In the genomic region with DNA sequence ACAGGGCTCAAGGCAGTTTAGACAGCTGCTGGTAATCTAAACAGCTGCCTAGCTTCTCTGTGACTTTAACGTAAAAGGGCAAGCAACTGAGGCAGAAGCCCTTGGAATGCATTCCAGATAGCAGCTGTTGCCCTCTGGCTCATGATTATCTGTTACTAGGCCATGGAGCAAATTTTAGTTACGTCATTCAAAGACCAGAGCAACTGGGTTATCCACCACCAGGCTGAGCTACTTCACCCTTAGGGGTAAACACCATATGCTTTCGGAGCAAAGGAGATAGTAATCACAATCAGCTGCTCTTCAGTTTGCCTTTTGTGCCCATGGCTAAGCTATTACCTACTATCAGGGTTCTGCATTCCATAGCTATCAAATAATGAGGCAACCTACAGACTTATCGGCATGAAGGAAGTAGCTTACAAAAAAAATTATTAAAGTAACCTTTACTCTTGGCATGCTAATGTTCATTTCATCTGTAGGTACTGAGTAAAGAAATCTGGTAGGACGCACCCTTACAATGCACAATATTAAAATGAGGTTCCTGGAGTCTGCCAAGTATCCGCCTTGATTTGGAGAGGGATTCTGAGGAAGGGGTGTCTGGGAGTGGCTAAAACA, we compare ENCODE assay signal across 19 mouse cellular contexts.
A peak's percentile ranks its signal among the peaks of the same experiment; 100 is the strongest.
DNase-seq lines count a peak whose midpoint lies in the region; ATAC-seq lines count a peak whose summit lies in the region.
"Had no signal": no experiment of that assay in that cellular context is flagged by ENCODE, and none has a peak within 500 bp of the region (broad histone marks: within the 10 kb centered on the region; RNA-seq: fewer than 3 reads in every experiment).

No protein-coding gene starts in this region.

- H3K9ac ChIP-seq in lung, embryonic 16.5 days (ENCODE audit: low read length) = no peak overlapping the region
- H3K9ac ChIP-seq in intestine, embryonic 16.5 days (ENCODE audit: low read depth, low read length) = no peak overlapping the region
- H3K9ac ChIP-seq: liver, embryonic 13.5 days; midbrain, embryonic 12.5 days had no signal

- H3K27me3 ChIP-seq in lung, embryonic 16.5 days (ENCODE audit: control insufficient read depth, insufficient read depth, low read depth, low read length) = no peaks in the 10 kb centered on the region
- no peaks in the 10 kb centered on the region for H3K27me3 ChIP-seq in intestine, embryonic 16.5 days (replicated peaks; ENCODE audit: control insufficient read depth, insufficient read depth, low read length)
- H3K27me3 ChIP-seq: liver, embryonic 13.5 days; midbrain, embryonic 12.5 days had no signal

- no peak overlapping the region for H3K4me3 ChIP-seq in lung, embryonic 16.5 days (ENCODE audit: low read length)
- no peak overlapping the region for H3K4me3 ChIP-seq in intestine, embryonic 16.5 days (ENCODE audit: low read length)
- H3K4me3 ChIP-seq: heart, adult 2 months; liver, embryonic 13.5 days; midbrain, embryonic 12.5 days had no signal

- peaks cover 2% of the 10 kb centered on the region; the same call in 1 of the 2 replicates for H3K4me1 ChIP-seq in lung, embryonic 16.5 days (replicated peaks; ENCODE audit: control insufficient read depth, insufficient read depth, low read length)
- H3K4me1 ChIP-seq in intestine, embryonic 16.5 days (ENCODE audit: control insufficient read depth, insufficient read depth, low read length) = no peaks in the 10 kb centered on the region
- H3K4me1 ChIP-seq: liver, embryonic 13.5 days; midbrain, embryonic 12.5 days had no signal

- H3K27ac ChIP-seq in lung, embryonic 16.5 days (ENCODE audit: low read length) = no peak overlapping the region
- H3K27ac ChIP-seq in intestine, embryonic 16.5 days (ENCODE audit: low read length) = no peak overlapping the region
- H3K27ac ChIP-seq: heart, adult 2 months; hindbrain, postnatal 0 days; liver, embryonic 13.5 days; midbrain, embryonic 12.5 days had no signal

- 62% methylated on average over 6 of the region's 6 CpGs for WGBS in lung, embryonic 16.5 days
- WGBS in intestine, embryonic 16.5 days = 61% methylated on average over 6 of the region's 6 CpGs

- no peak overlapping the region for H3K4me2 ChIP-seq in lung, embryonic 16.5 days (ENCODE audit: low read depth, low read length)
- no peak overlapping the region for H3K4me2 ChIP-seq in intestine, embryonic 16.5 days (ENCODE audit: low read depth, low read length)
- H3K4me2 ChIP-seq: liver, embryonic 13.5 days; midbrain, embryonic 12.5 days had no signal

- ATAC-seq in lung, embryonic 16.5 days (ENCODE audit: low read depth) = peak; percentile 57
- peak; percentile 79 for ATAC-seq in intestine, embryonic 16.5 days
- ATAC-seq in monocyte, adult 5-6 weeks (replicated peaks; ENCODE audit: insufficient number of reproducible peaks, low FRiP score, low TSS enrichment, poor library complexity, severe bottlenecking) = no peak
- ATAC-seq: forebrain, embryonic 14.5 days; hindbrain, postnatal 0 days had no signal

- no peaks in the 10 kb centered on the region for H3K36me3 ChIP-seq in lung, embryonic 16.5 days (ENCODE audit: control insufficient read depth, insufficient read depth, low read length)
- H3K36me3 ChIP-seq in intestine, embryonic 16.5 days (ENCODE audit: control insufficient read depth, insufficient read depth, low read length) = no peaks in the 10 kb centered on the region
- H3K36me3 ChIP-seq: G1E; liver, embryonic 13.5 days; midbrain, embryonic 12.5 days had no signal

- DNase-seq in embryo, embryonic 10.5 days (ENCODE audit: low spot score) = peak; percentile 4
- DNase-seq in embryo, embryonic 11 days = no peak
- DNase-seq in lung, adult 18-20 months = no peak
- peak; percentile 28 for DNase-seq in retina, postnatal 7 days (ENCODE audit: low read depth, low spot score)
- DNase-seq in urinary bladder, postnatal 10 days (ENCODE audit: low spot score) = no peak
- DNase-seq: adrenal gland, postnatal 14 days; gastrocnemius, postnatal 25 days; heart, adult 2 months; kidney, adult 8-10 months; kidney, postnatal 14 days; liver, embryonic 13.5 days; thymus, adult 2 months had no signal

- no peaks in the 10 kb centered on the region for H3K9me3 ChIP-seq in lung, embryonic 16.5 days (ENCODE audit: control insufficient read depth, low read length)
- no peaks in the 10 kb centered on the region for H3K9me3 ChIP-seq in intestine, embryonic 16.5 days (ENCODE audit: control insufficient read depth, low read length)
- H3K9me3 ChIP-seq: G1E; liver, embryonic 13.5 days; midbrain, embryonic 12.5 days had no signal

Comparison
In these comparisons a context has a peak if more than half of its experiments do, and no peak if none do; other contexts are left out.
1. DNase-seq: peak in embryo, embryonic 10.5 days (single experiment) and retina, postnatal 7 days (single experiment); none in embryo, embryonic 11 days (single experiment), lung, adult 18-20 months (0 of 2) and urinary bladder, postnatal 10 days (single experiment).